Mouse (Mus musculus) hindbrain, embryonic 12.5 days (tissue): ENCODE data around the gene Isg15. TPM values are rescaled to one million over a fixed set of nuclear protein-coding genes. Genes with fewer than 3 reads are reported as not detected.

Experiments used
- ATAC-seq: fragments of 200-750 bp; cut with Nextera tagmentation; 2 replicates; pipeline ENCODE4 v1.8.0; 2017; ENCODE audit warnings: moderate TSS enrichment; ENCODE audit not compliant: low FRiP score
- H3K27ac ChIP-seq: fragments of 300-500 bp; sonication (generic); 2 replicates; pipeline ENCODE4 v1.5.1; 2016; ENCODE audit warnings: mild to moderate bottlenecking
- H3K27me3 ChIP-seq: fragments of 300-500 bp; sonication (generic); 2 replicates; pipeline ENCODE4 v1.6.1; 2016; ENCODE audit warnings: mild to moderate bottlenecking
- H3K36me3 ChIP-seq: fragments of 300-500 bp; sonication (generic); 2 replicates; pipeline ENCODE4 v1.6.1; 2016; ENCODE audit warnings: mild to moderate bottlenecking
- H3K4me1 ChIP-seq: fragments of 300-500 bp; sonication (generic); 2 replicates; pipeline ENCODE4 v1.6.1; 2016
- H3K4me2 ChIP-seq: fragments of 300-500 bp; sonication (generic); replicated peaks from 2 replicates; pipeline ENCODE4 v1.6.1; 2016; ENCODE audit warnings: mild to moderate bottlenecking
- H3K4me3 ChIP-seq: fragments of 300-500 bp; sonication (generic); 2 replicates; pipeline ENCODE4 v1.5.1; 2016; ENCODE audit warnings: mild to moderate bottlenecking
- H3K9ac ChIP-seq: fragments of 300-500 bp; sonication (generic); 2 replicates; pipeline ENCODE4 v1.6.1; 2016; ENCODE audit warnings: mild to moderate bottlenecking, moderate library complexity
- H3K9me3 ChIP-seq: fragments of 300-500 bp; sonication (generic); replicated peaks from 2 replicates; pipeline ENCODE4 v1.6.1; 2016; ENCODE audit warnings: mild to moderate bottlenecking
- WGBS: fragments of 180-500 bp; shearing (Covaris S2); methylation state at CpG from one replicate; pipeline ENCODE4 v1.1.7; 2016; 5-methylcytosine and 5-hydroxymethylcytosine counted together
- polyA plus RNA-seq: library from polyadenylated mRNA; unstranded; fragments of >200 nt; fragmentation: Nextera tagmentation; extraction: Ambion mirVana; gene quantifications from 2 replicates; pipeline ENCODE4 v1.2.1, GENCODE M21; 2016

Gene Isg15
- polyA plus RNA-seq: 1.2 and 1.3 TPM in 2 replicates

- Histone ChIP-seq H3K9ac (no peak within 1 kb of the TSS), H3K4me2 (no peak within 1 kb of the TSS), H3K4me1 (peaks cover 34% of the 10 kb centered on the region), H3K36me3 (no peaks in the 10 kb centered on the region), H3K9me3 (no peaks in the 10 kb centered on the region), H3K27ac (no peak within 1 kb of the TSS), H3K27me3 (peaks cover 9% of the 10 kb centered on the region; the same call in 1 of the 2 replicates), H3K4me3 (no peak within 1 kb of the TSS)
- 66% methylated on average over 10 of the region's 10 CpGs for WGBS
- no peak for ATAC-seq
Observed at GRCm38 (mm10) chr4:156200623-156201475, at the start of gene Isg15. Gene Isg15 (minus strand): TSS chr4:156200818.

DNA sequence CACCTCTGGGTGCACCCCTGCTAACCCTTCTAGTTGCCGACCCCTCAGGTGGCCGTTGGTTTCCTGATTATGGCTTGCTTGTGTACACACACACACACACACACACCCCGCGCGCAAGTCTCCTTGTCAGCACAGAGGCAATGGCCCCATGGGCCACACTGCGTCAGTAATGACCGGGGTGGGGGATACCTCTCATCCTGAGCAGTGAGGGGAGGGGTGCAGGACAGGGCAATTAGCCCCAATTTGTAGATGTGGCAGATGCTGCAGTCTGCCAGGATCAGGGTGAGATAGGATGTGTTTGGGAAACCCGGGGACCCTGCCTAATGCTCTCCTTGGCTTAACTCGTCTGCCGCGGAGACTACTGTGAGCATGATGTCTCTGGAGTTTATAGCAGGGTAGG lies 48.9 kb upstream of the Isg15 start:
- H3K27ac ChIP-seq: no peak overlapping the region
- ATAC-seq: peak; percentile 15; the same call in 1 of the 2 replicates
- 67% methylated on average over 11 of the region's 11 CpGs for WGBS
- H3K9ac ChIP-seq: no peak overlapping the region
- H3K27me3 ChIP-seq: peaks cover 21% of the 10 kb centered on the region
- no peak overlapping the region for H3K4me3 ChIP-seq
- H3K4me1 ChIP-seq: peaks cover 17% of the 10 kb centered on the region
- H3K9me3 ChIP-seq: no peaks in the 10 kb centered on the region
- H3K36me3 ChIP-seq: peaks cover 47% of the 10 kb centered on the region
- H3K4me2 ChIP-seq: no peak overlapping the region

- Histone ChIP-seq H3K4me2 (peak overlapping the region; percentile 85), H3K9ac (peak overlapping the region; percentile 47; the same call in 1 of the 2 replicates), H3K27me3 (no peaks in the 10 kb centered on the region), H3K36me3 (peaks cover 50% of the 10 kb centered on the region), H3K4me3 (peak overlapping the region; percentile 75), H3K27ac (no peak overlapping the region), H3K9me3 (no peaks in the 10 kb centered on the region), H3K4me1 (peaks cover 21% of the 10 kb centered on the region)
- WGBS: 23% methylated on average over 58 of the region's 60 CpGs
- no peak for ATAC-seq
Observed at GRCm38 (mm10) chr4:156236651-156237447, 36.2 kb upstream of the Isg15 start.

DNA sequence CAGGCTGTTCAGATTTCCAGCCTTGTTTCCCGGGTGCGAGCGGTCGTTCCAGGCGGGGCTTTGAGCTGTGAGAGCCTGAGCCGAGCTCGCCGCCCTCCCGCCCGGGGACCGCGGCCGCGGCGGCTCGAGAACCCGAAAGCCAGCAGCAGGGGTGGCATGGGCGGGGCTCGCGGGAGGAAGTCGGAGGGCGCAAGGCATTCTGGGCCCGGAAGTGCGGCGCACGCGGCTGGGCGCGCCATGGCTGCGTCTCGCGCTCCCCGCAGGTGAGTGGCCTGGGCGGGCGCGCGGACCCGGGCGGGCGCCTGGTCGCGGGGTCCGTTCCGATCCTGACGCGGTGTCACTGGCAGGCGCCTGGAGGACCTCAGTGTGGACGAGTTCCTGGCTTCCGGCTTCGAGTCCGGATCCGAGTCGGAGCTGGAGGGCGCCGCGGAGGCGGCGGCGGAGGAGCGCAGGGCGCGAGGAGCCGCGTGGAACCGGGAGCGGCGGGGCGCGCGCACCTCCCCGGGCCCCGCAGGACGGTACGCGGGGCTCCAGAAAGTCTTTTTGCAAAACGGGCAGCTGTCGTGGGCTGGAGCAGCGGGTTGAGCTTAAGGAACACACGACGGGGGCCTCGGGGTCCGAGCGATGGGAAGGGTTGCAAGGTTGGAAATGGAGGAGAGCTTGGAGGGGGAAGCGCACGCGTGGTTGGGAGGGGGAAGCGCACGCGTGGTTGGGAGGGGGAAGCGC lies 35.4 kb upstream of the Isg15 start, which contains the start of gene Noc2l:
Gene Noc2l (plus strand): TSS at position 203 of the 726 bp plus-strand sequence.
- Histone ChIP-seq H3K9ac (peak within 1 kb of the TSS; percentile 81), H3K36me3 (peaks cover 50% of the 10 kb centered on the region), H3K4me1 (peaks cover 21% of the 10 kb centered on the region), H3K27ac (peak within 1 kb of the TSS; percentile 91), H3K9me3 (no peaks in the 10 kb centered on the region), H3K4me3 (peak within 1 kb of the TSS; percentile 75), H3K4me2 (peak within 1 kb of the TSS; percentile 85), H3K27me3 (no peaks in the 10 kb centered on the region)
- ATAC-seq: peak; percentile 88
- WGBS: under 1% methylated on average over 78 of the region's 90 CpGs

DNA sequence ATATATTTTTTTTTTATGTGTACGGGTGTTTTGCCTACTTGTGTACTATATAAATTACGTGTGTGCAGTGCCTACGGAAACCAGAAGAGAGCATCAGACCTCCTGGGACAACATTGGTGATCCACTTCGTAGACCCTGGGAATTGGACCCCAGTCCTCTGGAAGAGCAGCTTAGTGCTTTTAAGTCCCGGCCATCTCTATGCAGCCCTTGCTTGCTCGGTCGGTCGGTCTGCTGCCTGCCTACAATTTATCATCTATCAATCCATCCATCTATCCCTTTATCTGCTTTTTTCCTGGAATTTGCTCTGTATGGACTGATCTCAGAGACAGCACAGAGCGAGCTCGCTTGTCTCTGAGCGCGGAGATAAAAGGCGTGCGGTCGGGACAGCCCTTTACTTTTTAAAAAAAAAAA lies 34.7 kb upstream of the Isg15 start:
- Histone ChIP-seq H3K27ac (peak overlapping the region; percentile 86), H3K27me3 (no peaks in the 10 kb centered on the region), H3K9me3 (no peaks in the 10 kb centered on the region), H3K36me3 (peaks cover 50% of the 10 kb centered on the region), H3K4me1 (peaks cover 21% of the 10 kb centered on the region), H3K4me3 (peak overlapping the region; percentile 75), H3K4me2 (peak overlapping the region; percentile 85), H3K9ac (peak overlapping the region; percentile 79)
- ATAC-seq: peak; percentile 52
- 1% methylated on average over 15 of the region's 15 CpGs for WGBS

DNA sequence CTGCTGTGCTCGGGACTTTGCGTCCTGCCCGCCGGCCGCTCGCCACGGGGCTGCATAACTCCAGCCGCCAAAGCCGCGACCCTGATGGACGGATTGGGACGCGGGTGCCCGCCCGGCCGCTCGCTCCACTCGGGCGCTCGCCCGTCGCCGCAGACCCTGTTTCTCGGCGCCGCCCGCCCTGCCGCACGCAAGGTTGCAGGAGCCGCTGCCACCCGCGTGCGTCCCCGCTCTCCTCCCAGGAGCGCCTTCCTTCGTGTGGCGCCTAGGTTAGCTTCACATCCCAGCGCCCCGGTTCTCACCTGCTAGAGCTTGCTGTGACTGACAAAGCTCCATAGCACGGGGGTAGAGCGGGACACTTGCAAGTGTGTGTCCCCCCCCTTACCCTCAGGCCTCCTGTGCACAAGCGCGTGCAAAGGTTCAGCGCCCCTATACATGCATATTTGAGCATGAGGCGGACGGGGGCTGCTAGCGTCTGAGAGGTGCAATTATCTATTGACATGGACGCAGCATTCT lies 34.1 kb upstream of the Isg15 start, which contains the start of gene Plekhn1:
Gene Plekhn1 (minus strand): TSS at position 157 of the 513 bp plus-strand sequence.
- H3K9me3 ChIP-seq: no peaks in the 10 kb centered on the region
- H3K27me3 ChIP-seq: no peaks in the 10 kb centered on the region
- H3K9ac ChIP-seq: peak within 1 kb of the TSS; percentile 81
- peaks cover 50% of the 10 kb centered on the region for H3K36me3 ChIP-seq
- H3K4me3 ChIP-seq: peak within 1 kb of the TSS; percentile 75
- peaks cover 21% of the 10 kb centered on the region for H3K4me1 ChIP-seq
- H3K4me2 ChIP-seq: peak within 1 kb of the TSS; percentile 85
- WGBS: under 1% methylated on average over 38 of the region's 48 CpGs
- peak; percentile 65 for ATAC-seq
- peak within 1 kb of the TSS; percentile 91 for H3K27ac ChIP-seq

GRCm38 (mm10) chr4:156234021-156234501 lies 33.4 kb upstream of the Isg15 start:
- Histone ChIP-seq H3K4me1 (peaks cover 21% of the 10 kb centered on the region), H3K27ac (peak overlapping the region; percentile 91), H3K4me3 (peak overlapping the region; percentile 70), H3K36me3 (peaks cover 50% of the 10 kb centered on the region), H3K9ac (peak overlapping the region; percentile 81), H3K4me2 (peak overlapping the region; percentile 85), H3K27me3 (no peaks in the 10 kb centered on the region), H3K9me3 (no peaks in the 10 kb centered on the region)
- under 1% methylated on average over 17 of the region's 17 CpGs for WGBS
- ATAC-seq: peak; percentile 46; the same call in 1 of the 2 replicates

- H3K9me3 ChIP-seq: no peaks in the 10 kb centered on the region
- peaks cover 40% of the 10 kb centered on the region for H3K36me3 ChIP-seq
- H3K4me3 ChIP-seq: no peak overlapping the region
- no peaks in the 10 kb centered on the region for H3K27me3 ChIP-seq
- H3K4me2 ChIP-seq: no peak overlapping the region
- H3K4me1 ChIP-seq: peaks cover 9% of the 10 kb centered on the region
- ATAC-seq: 0 out of 2 replicates have a peak, but pooled peaks have one; percentile 17
- no peak overlapping the region; the same call in 1 of the 2 replicates for H3K9ac ChIP-seq
- WGBS: 26% methylated on average over 12 of the region's 12 CpGs
- no peak overlapping the region for H3K27ac ChIP-seq
Observed at GRCm38 (mm10) chr4:156228393-156229024, 27.9 kb upstream of the Isg15 start.

GRCm38 (mm10) chr4:156227752-156228392 lies 27.3 kb upstream of the Isg15 start:
- ATAC-seq: 0 out of 2 replicates have a peak, but pooled peaks have one; percentile 33
- no peak overlapping the region; the same call in 1 of the 2 replicates for H3K9ac ChIP-seq
- H3K4me1 ChIP-seq: peaks cover 4% of the 10 kb centered on the region; the same call in 1 of the 2 replicates
- H3K4me2 ChIP-seq: no peak overlapping the region
- peaks cover 40% of the 10 kb centered on the region for H3K36me3 ChIP-seq
- H3K27ac ChIP-seq: no peak overlapping the region
- H3K9me3 ChIP-seq: no peaks in the 10 kb centered on the region
- no peaks in the 10 kb centered on the region for H3K27me3 ChIP-seq
- H3K4me3 ChIP-seq: no peak overlapping the region
- 36% methylated on average over 18 of the region's 18 CpGs for WGBS

GRCm38 (mm10) chr4:156224276-156224675 lies 23.7 kb upstream of the Isg15 start:
- WGBS: 95% methylated on average over 2 of the region's 2 CpGs
- H3K9ac ChIP-seq: no peak overlapping the region

More at GRCm38 (mm10) chr4:156224276-156224675, 23.7 kb upstream of the Isg15 start:
- Histone ChIP-seq H3K4me2 (no peak overlapping the region), H3K27ac (no peak overlapping the region), H3K4me1 (peaks cover 4% of the 10 kb centered on the region; the same call in 1 of the 2 replicates), H3K4me3 (no peak overlapping the region), H3K36me3 (peaks cover 16% of the 10 kb centered on the region), H3K27me3 (no peaks in the 10 kb centered on the region), H3K9me3 (no peaks in the 10 kb centered on the region)
- ATAC-seq: no peak
